Mouse (Mus musculus) limb, embryonic 11.5 days (tissue): ENCODE results near the gene Plpp7. TPM values are rescaled to one million over a fixed set of nuclear protein-coding genes. Genes with fewer than 3 reads are reported as not detected.

Source experiments
- microRNA-seq: library from miRNA; unstranded; fragments of <30 nt; microRNA quantifications from one replicate; pipeline ENCODE4, GENCODE M21; 2016
- polyA plus RNA-seq: library from polyadenylated mRNA; unstranded; fragments of >200 nt; fragmentation: Nextera tagmentation; extraction: Ambion mirVana; gene quantifications from 2 replicates; pipeline ENCODE4 v1.2.1, GENCODE M21; 2014

Gene Plpp7
- polyA plus RNA-seq, 1 experiment from 2014 or later: 2.7 TPM

Small RNA genes lying within 50 kb of the gene (microRNA-seq; reads per million reads assigned to microRNA genes)
- not detected for gene Mir7674

Other genes with a start within 250 kb of the Plpp7 start
- 0.03 TPM in 1 of 2 replicates, not detected in the other for gene Fibcd1, start 249.5 kb upstream of the Plpp7 start, polyA plus RNA-seq
- gene Lamc3, start 208.2 kb upstream of the Plpp7 start, polyA plus RNA-seq: 0.13 and 0.17 TPM in 2 replicates
- gene Aif1l, start 145.4 kb upstream of the Plpp7 start, polyA plus RNA-seq: 110 and 121 TPM in 2 replicates
- gene Nup214, start 121.1 kb upstream of the Plpp7 start, polyA plus RNA-seq: 85.5 and 98.4 TPM in 2 replicates
- gene Fam78a, start 10.7 kb upstream of the Plpp7 start, polyA plus RNA-seq: 1.9 and 2.1 TPM in 2 replicates
- 62.5 and 72.5 TPM in 2 replicates for gene Prrc2b, start 55.6 kb downstream of the Plpp7 start, polyA plus RNA-seq
- gene Pomt1, start 141.1 kb downstream of the Plpp7 start, polyA plus RNA-seq: 18.7 TPM in 2 replicates
- 58.6 and 61.5 TPM in 2 replicates for gene Uck1, start 164.6 kb downstream of the Plpp7 start, polyA plus RNA-seq
- gene Golga2, start 191.9 kb downstream of the Plpp7 start, polyA plus RNA-seq: 18.1 and 18.9 TPM in 2 replicates
- gene Swi5, start 192.5 kb downstream of the Plpp7 start, polyA plus RNA-seq: 272 and 354 TPM in 2 replicates